Mouse (Mus musculus) liver, embryonic 16.5 days (tissue): Measurements from ENCODE around the gene Slc9c1. TPM values are rescaled to one million over a fixed set of nuclear protein-coding genes. Genes with fewer than 3 reads are reported as not detected.

ENCODE experiments used
- ATAC-seq: fragments of 200-750 bp; cut with Nextera tagmentation; 2 replicates; pipeline ENCODE4 v1.8.0; 2017; ENCODE audit warnings: low read depth, mild to moderate bottlenecking, moderate number of reproducible peaks, moderate library complexity
- H3K27ac ChIP-seq: fragments of 300-500 bp; sonication (generic); 2 replicates; pipeline ENCODE4 v1.5.1; 2014; ENCODE audit warnings: mild to moderate bottlenecking, low read length
- H3K27me3 ChIP-seq: fragments of 300-500 bp; sonication (generic); 2 replicates; pipeline ENCODE4 v1.6.1; 2014; ENCODE audit warnings: low read depth, low read length, mixed read lengths; ENCODE audit not compliant: control insufficient read depth, insufficient read depth
- H3K36me3 ChIP-seq: fragments of 300-500 bp; sonication (generic); 2 replicates; pipeline ENCODE4 v1.6.1; 2014; ENCODE audit warnings: mild to moderate bottlenecking; ENCODE audit not compliant: control insufficient read depth, insufficient read depth
- H3K4me1 ChIP-seq: fragments of 300-500 bp; sonication (generic); 2 replicates; pipeline ENCODE4 v1.6.1; 2014; ENCODE audit warnings: low read depth, low read length, mixed read lengths; ENCODE audit not compliant: control insufficient read depth
- H3K4me2 ChIP-seq: fragments of 300-500 bp; sonication (generic); 2 replicates; pipeline ENCODE4 v1.6.1; 2014; ENCODE audit warnings: low read depth, low read length, mixed read lengths
- H3K4me3 ChIP-seq: fragments of 300-500 bp; sonication (generic); 2 replicates; pipeline ENCODE4 v1.5.1; 2014; ENCODE audit warnings: low read depth, mild to moderate bottlenecking, low read length
- H3K9ac ChIP-seq: fragments of 300-500 bp; sonication (generic); 2 replicates; pipeline ENCODE4 v1.6.1; 2014; ENCODE audit warnings: low read depth, low read length
- H3K9me3 ChIP-seq: fragments of 300-500 bp; sonication (generic); replicated peaks from 2 replicates; pipeline ENCODE4 v1.6.1; 2016; ENCODE audit warnings: low read length; ENCODE audit not compliant: control insufficient read depth
- WGBS: fragments of 180-500 bp; shearing (Covaris S2); extraction: QIAGEN DNeasy Blood & Tissue Kit; methylation state at CpG from one replicate; pipeline ENCODE4 v1.1.7; 2014; ENCODE audit not compliant: insufficient replicate concordance; 5-methylcytosine and 5-hydroxymethylcytosine counted together
- polyA plus RNA-seq: library from polyadenylated mRNA; unstranded; fragments of >200 nt; fragmentation: Nextera tagmentation; extraction: Ambion mirVana; gene quantifications from 2 replicates; pipeline ENCODE4 v1.2.1, GENCODE M21; 2015

Slc9c1 gene
- polyA plus RNA-seq, 1 experiment from 2014 or later, result not detected

DNA sequence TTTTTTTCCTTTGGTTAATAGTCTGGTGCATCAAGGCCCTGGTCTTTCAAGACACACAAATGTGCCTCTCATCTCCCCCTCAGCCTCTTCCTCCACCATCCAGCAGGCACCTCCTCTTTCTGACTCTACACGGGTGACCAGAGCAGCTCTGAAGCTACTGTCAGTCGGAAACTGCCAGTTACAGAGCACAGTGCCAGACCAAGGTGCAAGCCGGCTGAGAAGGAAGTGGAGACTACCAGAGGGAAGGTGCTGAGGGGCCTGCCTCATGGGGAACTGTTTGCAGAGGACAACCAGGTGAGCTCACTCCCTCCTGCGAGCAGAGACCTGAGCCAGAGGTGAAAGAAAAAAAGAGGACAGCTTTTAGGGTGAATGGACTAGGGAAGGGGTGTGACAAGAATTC, 75.2 kb downstream of the Slc9c1 start, which contains the start of gene Gcsam:
Gene Gcsam, plus strand, starts transcription at position 114 of the 400 bp plus-strand sequence.
- Histone ChIP-seq H3K4me3 (no peak within 1 kb of the TSS), H3K4me2 (no peak within 1 kb of the TSS), H3K9ac (no peak within 1 kb of the TSS), H3K27me3 (no peaks in the 10 kb centered on the region), H3K4me1 (no peaks in the 10 kb centered on the region; the same call in none of the 2 replicates), H3K9me3 (no peaks in the 10 kb centered on the region), H3K36me3 (no peaks in the 10 kb centered on the region), H3K27ac (peak within 1 kb of the TSS; percentile 48; the same call in 1 of the 2 replicates)
- whole genome bisulfite sequencing, result 16% methylated on average over 4 of the region's 4 CpGs
- no peak for ATAC-seq

- Histone ChIP-seq H3K9me3 (no peaks in the 10 kb centered on the region), H3K4me3 (no peak overlapping the region), H3K4me1 (no peaks in the 10 kb centered on the region; the same call in none of the 2 replicates), H3K27me3 (no peaks in the 10 kb centered on the region), H3K27ac (no peak overlapping the region), H3K36me3 (no peaks in the 10 kb centered on the region), H3K9ac (no peak overlapping the region), H3K4me2 (no peak overlapping the region)
- ATAC-seq, result no peak
- 76% methylated on average over 2 of the region's 2 CpGs for WGBS
Observed at GRCm38 (mm10) chr16:45613247-45613646, 78.1 kb downstream of the Slc9c1 start.

DNA sequence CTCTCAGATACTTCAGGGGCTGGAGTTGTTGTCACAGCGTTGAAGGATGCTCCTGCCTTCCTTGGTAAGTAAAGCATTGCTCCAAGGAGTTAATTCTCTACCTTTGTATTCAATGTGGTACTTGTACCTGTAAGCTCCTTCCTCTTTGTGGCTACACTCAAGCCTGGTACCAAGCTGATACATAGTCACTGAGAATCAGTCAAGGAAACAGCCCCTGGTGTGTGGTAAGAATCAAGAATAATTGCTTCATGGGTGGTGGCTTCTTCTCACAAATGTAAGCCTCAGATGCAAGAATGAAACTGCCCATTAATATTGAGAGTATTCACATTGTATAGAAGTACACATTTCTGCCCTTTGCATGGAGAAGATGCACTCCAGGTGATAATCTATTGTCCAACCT, 80.8 kb downstream of the Slc9c1 start:
- 74% methylated on average over 1 of the region's 1 CpGs for WGBS
- no peak overlapping the region for H3K9ac ChIP-seq
- H3K4me2 ChIP-seq, result no peak overlapping the region
- H3K27ac ChIP-seq, result no peak overlapping the region
- no peak overlapping the region for H3K4me3 ChIP-seq
- peaks cover 4% of the 10 kb centered on the region for H3K4me1 ChIP-seq
- ATAC-seq, result no peak
- H3K9me3 ChIP-seq, result no peaks in the 10 kb centered on the region
- no peaks in the 10 kb centered on the region for H3K27me3 ChIP-seq
- H3K36me3 ChIP-seq, result no peaks in the 10 kb centered on the region

- ATAC-seq, result no peak
- Histone ChIP-seq H3K27ac (no peak overlapping the region), H3K36me3 (no peaks in the 10 kb centered on the region), H3K9ac (no peak overlapping the region), H3K4me2 (no peak overlapping the region), H3K27me3 (no peaks in the 10 kb centered on the region), H3K4me3 (no peak overlapping the region), H3K4me1 (peaks cover 4% of the 10 kb centered on the region), H3K9me3 (no peaks in the 10 kb centered on the region)
- WGBS, result 33% methylated on average over 8 of the region's 8 CpGs
Observed at GRCm38 (mm10) chr16:45619751-45620375, 84.8 kb downstream of the Slc9c1 start.

GRCm38 (mm10) chr16:45623230-45623629, 88.1 kb downstream of the Slc9c1 start:
- 0 out of 2 replicates have a peak, but pooled peaks have one; percentile 24 for ATAC-seq
- H3K4me2 ChIP-seq, result no peak overlapping the region
- H3K36me3 ChIP-seq, result no peaks in the 10 kb centered on the region
- H3K9me3 ChIP-seq, result no peaks in the 10 kb centered on the region
- H3K27me3 ChIP-seq, result no peaks in the 10 kb centered on the region
- no peak overlapping the region for H3K9ac ChIP-seq
- no peak overlapping the region for H3K27ac ChIP-seq
- H3K4me3 ChIP-seq, result no peak overlapping the region
- H3K4me1 ChIP-seq, result peaks cover 4% of the 10 kb centered on the region
- WGBS, result 15% methylated on average over 4 of the region's 4 CpGs

GRCm38 (mm10) chr16:45624791-45625190, 89.7 kb downstream of the Slc9c1 start:
- Histone ChIP-seq H3K4me3 (no peak overlapping the region), H3K4me2 (no peak overlapping the region), H3K27me3 (no peaks in the 10 kb centered on the region), H3K4me1 (peaks cover 3% of the 10 kb centered on the region), H3K36me3 (no peaks in the 10 kb centered on the region), H3K9ac (no peak overlapping the region), H3K27ac (no peak overlapping the region), H3K9me3 (no peaks in the 10 kb centered on the region)
- WGBS, result 32% methylated on average over 2 of the region's 2 CpGs
- ATAC-seq, result no peak

GRCm38 (mm10) chr16:45625342-45625741, 90.2 kb downstream of the Slc9c1 start:
- H3K9ac ChIP-seq, result no peak overlapping the region
- WGBS, result 47% methylated on average over 2 of the region's 2 CpGs
- no peaks in the 10 kb centered on the region for H3K27me3 ChIP-seq
- no peak overlapping the region for H3K4me3 ChIP-seq
- no peak overlapping the region for H3K27ac ChIP-seq
- H3K4me2 ChIP-seq, result no peak overlapping the region
- H3K4me1 ChIP-seq, result no peaks in the 10 kb centered on the region; the same call in 1 of the 2 replicates
- ATAC-seq, result no peak
- no peaks in the 10 kb centered on the region for H3K9me3 ChIP-seq
- H3K36me3 ChIP-seq, result no peaks in the 10 kb centered on the region

- Histone ChIP-seq H3K4me3 (no peak overlapping the region), H3K9me3 (no peaks in the 10 kb centered on the region), H3K36me3 (no peaks in the 10 kb centered on the region), H3K27ac (no peak overlapping the region), H3K9ac (no peak overlapping the region), H3K4me1 (no peaks in the 10 kb centered on the region), H3K27me3 (no peaks in the 10 kb centered on the region), H3K4me2 (no peak overlapping the region)
- 57% methylated on average over 8 of the region's 8 CpGs for WGBS
- no peak for ATAC-seq
Observed at GRCm38 (mm10) chr16:45629497-45630105, 94.5 kb downstream of the Slc9c1 start.

DNA sequence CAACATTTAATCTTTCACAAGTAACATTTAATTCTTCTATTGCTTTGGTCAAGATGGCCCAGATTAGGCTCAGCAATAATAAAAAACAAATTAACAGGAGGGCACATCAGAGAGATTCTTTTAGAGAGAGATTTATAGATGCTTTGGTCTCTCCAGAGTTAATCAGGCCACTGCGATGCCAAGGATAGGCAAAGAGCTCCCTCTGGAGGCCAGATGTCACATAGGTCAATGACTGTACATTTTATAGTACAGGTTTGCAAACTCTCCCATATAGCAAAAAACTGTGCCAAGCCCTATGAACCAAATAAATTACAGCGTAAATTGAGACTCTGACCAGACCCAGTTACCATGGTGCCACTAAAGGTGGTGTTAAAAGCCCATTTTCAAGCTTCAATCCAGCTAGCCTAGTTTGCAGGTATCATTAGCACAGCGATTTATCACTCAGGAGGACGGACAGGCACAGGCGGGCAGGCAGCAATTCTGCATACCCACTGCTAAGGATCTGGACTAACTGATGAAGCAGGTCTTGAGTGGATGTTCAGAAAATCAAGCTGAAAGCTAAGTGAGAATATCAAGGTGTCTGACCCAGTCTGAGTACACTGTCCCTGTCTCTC, 95.3 kb downstream of the Slc9c1 start:
- no peaks in the 10 kb centered on the region for H3K9me3 ChIP-seq
- H3K4me3 ChIP-seq, result no peak overlapping the region
- no peaks in the 10 kb centered on the region for H3K27me3 ChIP-seq
- no peak for ATAC-seq
- H3K27ac ChIP-seq, result no peak overlapping the region
- no peak overlapping the region for H3K4me2 ChIP-seq
- no peak overlapping the region for H3K9ac ChIP-seq
- no peaks in the 10 kb centered on the region for H3K36me3 ChIP-seq
- H3K4me1 ChIP-seq, result no peaks in the 10 kb centered on the region
- WGBS, result 57% methylated on average over 5 of the region's 5 CpGs
